Mouse (Mus musculus) embryonic fibroblast, embryonic 13.5 days (primary cell): Measurements from ENCODE around the gene Gm9048.

ENCODE experiments used
- CTCF ChIP-seq: IDR thresholded peaks from 2 replicates; pipeline ENCODE4 v1.5.1; 2011; ENCODE audit warnings: mild to moderate bottlenecking, control low read depth, low read length, moderate library complexity, borderline replicate concordance; ENCODE audit not compliant: insufficient read depth
- POLR2A ChIP-seq: IDR thresholded peaks from 2 replicates; pipeline ENCODE4 v1.6.1; 2011; ENCODE audit warnings: low read depth, mild to moderate bottlenecking, control low read depth, low read length, moderate library complexity

GRCm38 (mm10) chr10:118370443-118370842 lies 22.0 kb upstream of the Gm9048 start:
- TF ChIP-seq CTCF (peak; percentile 87), POLR2A (no peak)
